Mouse (Mus musculus): ENCODE results near the gene Zswim3. TPM values are rescaled to one million over a fixed set of nuclear protein-coding genes. Genes with fewer than 3 reads are reported as not detected.

Gene Zswim3
- polyA plus RNA-seq, 1 experiment from 2014 or later, result 5.4 TPM

DNA sequence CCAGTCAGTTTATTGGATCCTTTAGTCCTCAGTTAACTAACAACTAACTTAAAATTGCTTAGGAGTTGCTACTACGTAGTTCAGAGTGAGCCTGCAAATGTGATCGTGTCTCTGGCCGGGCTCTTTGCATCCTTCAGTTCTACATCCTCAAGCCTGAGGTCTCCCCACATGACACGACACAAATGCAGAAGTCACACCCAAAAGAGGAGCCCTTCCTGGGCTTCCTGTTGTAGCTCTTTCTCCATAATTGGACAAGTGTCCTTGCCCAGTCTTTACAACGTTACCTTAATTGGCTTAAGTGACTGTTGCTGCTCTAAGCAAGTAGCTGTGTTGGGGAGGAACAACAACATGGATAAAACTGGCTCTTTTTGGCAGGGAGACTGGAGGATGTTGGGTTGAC is 10.4 kb downstream of the Zswim3 start:
- 77% methylated on average over 5 of the region's 5 CpGs for WGBS
- no peak overlapping the region for H3K9ac ChIP-seq
- H3K27ac ChIP-seq (ENCODE audit: poor library complexity, severe bottlenecking), result no peak overlapping the region
- H3K9me3 ChIP-seq (replicated peaks), result no peaks in the 10 kb centered on the region
- H3K4me1 ChIP-seq (replicated peaks), result peaks cover 20% of the 10 kb centered on the region
- H3K27me3 ChIP-seq (replicated peaks), result no peaks in the 10 kb centered on the region
- no peak overlapping the region for H3K4me3 ChIP-seq
- no peak for ATAC-seq (ENCODE audit: insufficient number of reproducible peaks, low FRiP score)
- peaks cover 14% of the 10 kb centered on the region for H3K36me3 ChIP-seq
- H3K4me2 ChIP-seq, result no peak overlapping the region

DNA sequence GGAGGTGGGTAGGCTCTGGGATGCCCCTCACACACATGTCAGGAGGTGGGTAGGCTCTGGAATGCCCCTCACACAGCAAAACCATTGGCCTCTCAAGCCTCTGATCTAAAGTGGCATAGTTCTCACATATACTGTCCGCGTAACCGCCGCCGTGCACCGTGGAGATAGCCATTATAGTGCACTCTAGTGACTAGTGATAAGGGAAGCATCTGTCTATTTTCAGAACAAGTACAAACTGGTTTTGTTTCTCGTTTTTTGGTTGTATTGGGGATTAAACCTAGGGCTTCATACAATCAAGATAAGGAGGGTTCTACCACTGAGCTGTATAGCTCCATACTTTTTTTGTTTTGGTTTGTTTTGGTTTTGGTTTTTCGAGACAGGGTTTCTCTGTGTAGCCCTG is 10.9 kb downstream of the Zswim3 start:
- no peak overlapping the region for H3K4me3 ChIP-seq
- no peak overlapping the region for H3K27ac ChIP-seq (ENCODE audit: poor library complexity, severe bottlenecking)
- ATAC-seq (ENCODE audit: insufficient number of reproducible peaks, low FRiP score), result no peak
- H3K36me3 ChIP-seq, result peaks cover 18% of the 10 kb centered on the region
- no peaks in the 10 kb centered on the region for H3K27me3 ChIP-seq (replicated peaks)
- H3K9ac ChIP-seq, result no peak overlapping the region
- no peaks in the 10 kb centered on the region for H3K9me3 ChIP-seq (replicated peaks)
- H3K4me1 ChIP-seq (replicated peaks), result peaks cover 20% of the 10 kb centered on the region
- WGBS, result 75% methylated on average over 8 of the region's 8 CpGs
- no peak overlapping the region for H3K4me2 ChIP-seq

DNA sequence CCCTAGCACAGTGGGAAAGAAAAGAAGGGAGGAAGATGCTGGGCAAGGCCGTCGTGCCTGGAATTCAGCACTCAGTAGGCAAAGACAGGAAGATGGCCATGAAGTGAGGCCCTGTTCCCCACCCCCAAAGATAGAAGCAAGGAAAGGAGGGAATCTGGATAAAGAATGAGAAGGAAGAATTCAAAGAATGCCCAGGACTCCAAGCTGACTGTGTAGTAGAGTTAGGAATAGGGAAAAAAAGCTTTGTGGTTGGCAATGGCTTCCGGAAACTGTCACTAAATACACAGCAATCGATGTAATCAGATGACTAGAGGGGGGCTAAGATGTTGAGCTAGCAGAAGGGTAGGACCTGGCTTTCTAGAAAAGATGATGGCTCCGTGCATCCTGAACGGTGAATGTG is 12.3 kb downstream of the Zswim3 start:
- no peaks in the 10 kb centered on the region for H3K9me3 ChIP-seq (replicated peaks)
- H3K4me3 ChIP-seq, result no peak overlapping the region
- no peak overlapping the region for H3K9ac ChIP-seq
- 51% methylated on average over 6 of the region's 6 CpGs for WGBS
- H3K4me1 ChIP-seq (replicated peaks), result peaks cover 20% of the 10 kb centered on the region
- H3K36me3 ChIP-seq, result peaks cover 29% of the 10 kb centered on the region
- no peak for ATAC-seq (ENCODE audit: insufficient number of reproducible peaks, low FRiP score)
- H3K27ac ChIP-seq (ENCODE audit: poor library complexity, severe bottlenecking), result peak overlapping the region; percentile 22
- no peaks in the 10 kb centered on the region for H3K27me3 ChIP-seq (replicated peaks)
- H3K4me2 ChIP-seq, result no peak overlapping the region

DNA sequence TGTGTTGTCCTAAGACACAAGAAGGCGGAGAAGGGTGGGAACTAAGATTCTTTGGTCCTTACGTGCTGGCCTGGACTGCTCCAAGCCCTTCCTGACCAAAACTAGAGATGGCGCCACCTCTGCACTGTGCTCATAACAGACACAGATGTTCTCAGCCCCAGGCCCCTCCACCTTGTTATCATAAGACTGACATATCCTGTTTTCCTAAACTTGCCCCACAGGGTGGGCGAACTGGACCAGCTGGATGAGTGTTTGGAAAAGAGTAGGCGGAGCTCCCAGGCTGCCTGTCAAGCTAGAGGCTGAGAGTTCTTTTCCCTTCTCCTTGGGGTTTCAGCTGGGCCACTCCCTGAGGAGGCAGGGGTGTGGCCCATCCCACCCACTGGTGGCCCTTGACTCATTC is 12.8 kb downstream of the Zswim3 start:
- ATAC-seq (ENCODE audit: insufficient number of reproducible peaks, low FRiP score), result 0 out of 2 replicates have a peak, but pooled peaks have one; percentile 31
- H3K36me3 ChIP-seq, result peaks cover 27% of the 10 kb centered on the region
- no peak overlapping the region for H3K4me3 ChIP-seq
- no peaks in the 10 kb centered on the region for H3K9me3 ChIP-seq (replicated peaks)
- no peak overlapping the region for H3K4me2 ChIP-seq
- no peak overlapping the region for H3K9ac ChIP-seq
- peaks cover 20% of the 10 kb centered on the region for H3K4me1 ChIP-seq (replicated peaks)
- no peaks in the 10 kb centered on the region for H3K27me3 ChIP-seq (replicated peaks)
- H3K27ac ChIP-seq (ENCODE audit: poor library complexity, severe bottlenecking), result peak overlapping the region; percentile 22; the same call in 1 of the 2 replicates
- WGBS, result 60% methylated on average over 5 of the region's 5 CpGs

DNA sequence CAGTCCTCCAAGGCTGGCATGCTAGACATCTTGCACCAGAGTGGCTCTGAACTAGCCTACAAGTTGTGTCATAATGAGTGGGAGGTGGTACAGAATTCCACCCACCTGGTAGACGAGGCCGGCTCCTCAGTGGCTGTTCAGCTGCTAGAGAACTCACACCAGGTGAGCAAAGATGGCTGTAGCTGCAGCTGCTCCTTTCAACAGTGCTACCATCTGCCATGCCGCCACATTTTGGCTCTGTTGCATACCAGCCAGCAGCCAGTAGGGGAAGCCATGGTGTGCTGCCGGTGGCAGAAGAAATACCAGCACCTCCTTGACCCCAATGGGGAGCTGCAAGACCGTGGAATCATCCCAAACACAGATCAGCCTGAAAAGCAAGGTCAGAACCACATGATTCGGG is 16.2 kb downstream of the Zswim3 start:
- WGBS, result 84% methylated on average over 6 of the region's 6 CpGs

DNA sequence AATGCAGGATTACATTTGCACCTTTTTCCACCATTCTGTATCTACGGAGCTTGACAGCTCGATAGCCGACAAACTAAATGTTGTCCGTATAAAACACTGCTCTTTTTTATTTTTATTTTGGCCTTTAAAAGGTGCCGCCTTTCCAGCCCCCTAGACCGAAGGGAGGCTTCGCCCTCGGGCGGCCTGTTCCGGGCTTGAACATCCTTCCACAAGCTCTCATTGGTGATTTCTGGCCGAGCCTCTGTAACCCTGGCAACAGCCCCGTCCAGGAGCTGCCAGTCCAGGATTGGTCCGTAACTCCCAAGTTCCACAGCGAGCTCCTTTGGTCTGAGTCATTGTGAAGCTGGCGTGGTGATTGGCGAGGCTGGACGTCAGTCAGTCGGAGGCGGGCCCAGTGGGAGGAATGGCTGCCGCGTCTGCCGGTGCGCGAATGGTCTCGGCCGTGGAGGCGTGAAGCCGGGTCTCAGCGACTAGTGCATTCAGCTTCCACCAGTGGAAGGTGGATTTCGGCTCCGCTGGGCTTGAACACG is 17.8 kb downstream of the Zswim3 start, which contains the start of gene Zswim1:
TSS of gene Zswim1 (plus strand) at position 51 of the 530 bp plus-strand sequence.
- Histone ChIP-seq H3K27me3 (replicated peaks) (no peaks in the 10 kb centered on the region), H3K4me1 (replicated peaks) (peaks cover 11% of the 10 kb centered on the region), H3K9me3 (replicated peaks) (no peaks in the 10 kb centered on the region), H3K4me2 (peak within 1 kb of the TSS; percentile 73), H3K4me3 (peak within 1 kb of the TSS; percentile 79), H3K9ac (peak within 1 kb of the TSS; percentile 83), H3K36me3 (peaks cover 52% of the 10 kb centered on the region), H3K27ac (ENCODE audit: poor library complexity, severe bottlenecking) (peak within 1 kb of the TSS; percentile 67)
- ATAC-seq (ENCODE audit: insufficient number of reproducible peaks, low FRiP score), result peak; percentile 99
- under 1% methylated on average over 32 of the region's 32 CpGs for WGBS

More for the DNA sequence above, 16.2 kb downstream of the Zswim3 start:
- Histone ChIP-seq H3K27ac (ENCODE audit: poor library complexity, severe bottlenecking) (no peak overlapping the region), H3K4me3 (no peak overlapping the region), H3K9me3 (replicated peaks) (no peaks in the 10 kb centered on the region), H3K4me1 (replicated peaks) (peaks cover 20% of the 10 kb centered on the region), H3K9ac (no peak overlapping the region), H3K4me2 (no peak overlapping the region), H3K36me3 (peaks cover 35% of the 10 kb centered on the region), H3K27me3 (replicated peaks) (no peaks in the 10 kb centered on the region)
- no peak for ATAC-seq (ENCODE audit: insufficient number of reproducible peaks, low FRiP score)

DNA sequence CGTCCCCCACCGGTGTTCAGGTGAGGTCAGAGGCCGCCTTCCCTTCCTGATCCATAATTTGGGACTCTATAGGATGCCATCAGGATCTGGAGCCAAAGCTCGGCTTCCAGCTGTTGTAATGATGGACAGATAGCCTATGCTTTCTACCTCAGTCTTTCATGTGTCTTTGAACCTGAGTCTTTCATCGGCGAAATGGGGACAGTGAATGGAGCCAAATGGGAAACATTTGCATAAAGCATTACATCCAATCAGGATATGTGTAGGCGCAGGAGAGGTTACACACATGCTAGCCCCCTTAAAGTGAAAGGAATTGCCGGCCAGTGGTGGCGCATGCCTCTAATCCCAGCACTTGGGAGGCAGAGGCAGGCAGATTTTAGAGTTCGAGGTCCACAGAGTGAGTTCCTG is 18.3 kb downstream of the Zswim3 start:
- WGBS, result 2% methylated on average over 10 of the region's 10 CpGs
- H3K4me3 ChIP-seq, result peak overlapping the region; percentile 79

DNA sequence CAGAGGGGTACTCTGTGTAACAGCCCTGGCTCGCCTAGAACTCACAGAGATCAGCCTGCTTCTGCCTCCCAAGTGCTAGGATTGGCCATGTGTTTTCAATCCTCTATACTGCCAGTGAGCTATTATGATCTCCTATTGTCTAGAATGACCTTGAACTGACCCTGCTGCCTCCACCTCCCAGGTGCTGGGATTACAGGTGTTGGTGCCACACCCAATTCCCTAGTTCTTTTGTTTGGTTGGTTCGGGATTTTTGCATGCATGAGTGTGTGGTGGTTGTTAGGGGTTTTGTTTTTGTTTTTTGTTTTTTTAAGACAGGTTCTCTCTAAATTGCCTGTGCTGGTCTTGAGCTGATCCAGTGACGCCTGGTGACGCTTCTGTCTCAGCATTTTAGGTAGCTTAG is 19.1 kb downstream of the Zswim3 start:
- 90% methylated on average over 4 of the region's 4 CpGs for WGBS
- peaks cover 64% of the 10 kb centered on the region for H3K36me3 ChIP-seq
- no peaks in the 10 kb centered on the region for H3K9me3 ChIP-seq (replicated peaks)
- peaks cover 6% of the 10 kb centered on the region for H3K4me1 ChIP-seq (replicated peaks)
- H3K27ac ChIP-seq (ENCODE audit: poor library complexity, severe bottlenecking), result no peak overlapping the region
- no peak overlapping the region for H3K9ac ChIP-seq
- no peak overlapping the region for H3K4me3 ChIP-seq
- ATAC-seq (ENCODE audit: insufficient number of reproducible peaks, low FRiP score), result no peak
- no peaks in the 10 kb centered on the region for H3K27me3 ChIP-seq (replicated peaks)
- H3K4me2 ChIP-seq, result peak overlapping the region; percentile 5; the same call in 1 of the 2 replicates

More for the DNA sequence above, 18.3 kb downstream of the Zswim3 start:
- peaks cover 56% of the 10 kb centered on the region for H3K36me3 ChIP-seq
- peak overlapping the region; percentile 83 for H3K9ac ChIP-seq
- peaks cover 6% of the 10 kb centered on the region for H3K4me1 ChIP-seq (replicated peaks)
- H3K4me2 ChIP-seq, result peak overlapping the region; percentile 73
- peak overlapping the region; percentile 67 for H3K27ac ChIP-seq (ENCODE audit: poor library complexity, severe bottlenecking)
- no peaks in the 10 kb centered on the region for H3K9me3 ChIP-seq (replicated peaks)
- H3K27me3 ChIP-seq (replicated peaks), result no peaks in the 10 kb centered on the region
- peak; percentile 74 for ATAC-seq (ENCODE audit: insufficient number of reproducible peaks, low FRiP score)

DNA sequence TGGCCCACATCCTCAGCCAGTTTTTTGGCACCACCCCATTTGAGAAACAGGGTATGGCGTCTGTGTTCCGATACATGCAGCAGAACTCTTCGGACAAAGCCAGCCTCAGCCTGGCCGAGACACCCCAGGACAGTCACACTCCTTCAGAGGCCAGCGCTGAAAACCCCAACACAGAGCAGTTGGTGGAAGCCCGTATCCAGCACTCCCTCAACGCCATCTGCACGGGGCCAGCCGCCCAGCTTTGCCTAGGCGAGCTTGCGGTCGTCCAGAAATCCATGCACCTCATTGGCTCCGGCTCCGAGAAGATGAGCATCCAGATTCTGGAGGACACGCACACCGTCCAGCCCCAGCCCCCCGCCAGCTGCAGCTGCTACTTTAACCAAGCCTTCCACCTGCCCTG is 20.6 kb downstream of the Zswim3 start:
- H3K36me3 ChIP-seq, result peaks cover 63% of the 10 kb centered on the region

DNA sequence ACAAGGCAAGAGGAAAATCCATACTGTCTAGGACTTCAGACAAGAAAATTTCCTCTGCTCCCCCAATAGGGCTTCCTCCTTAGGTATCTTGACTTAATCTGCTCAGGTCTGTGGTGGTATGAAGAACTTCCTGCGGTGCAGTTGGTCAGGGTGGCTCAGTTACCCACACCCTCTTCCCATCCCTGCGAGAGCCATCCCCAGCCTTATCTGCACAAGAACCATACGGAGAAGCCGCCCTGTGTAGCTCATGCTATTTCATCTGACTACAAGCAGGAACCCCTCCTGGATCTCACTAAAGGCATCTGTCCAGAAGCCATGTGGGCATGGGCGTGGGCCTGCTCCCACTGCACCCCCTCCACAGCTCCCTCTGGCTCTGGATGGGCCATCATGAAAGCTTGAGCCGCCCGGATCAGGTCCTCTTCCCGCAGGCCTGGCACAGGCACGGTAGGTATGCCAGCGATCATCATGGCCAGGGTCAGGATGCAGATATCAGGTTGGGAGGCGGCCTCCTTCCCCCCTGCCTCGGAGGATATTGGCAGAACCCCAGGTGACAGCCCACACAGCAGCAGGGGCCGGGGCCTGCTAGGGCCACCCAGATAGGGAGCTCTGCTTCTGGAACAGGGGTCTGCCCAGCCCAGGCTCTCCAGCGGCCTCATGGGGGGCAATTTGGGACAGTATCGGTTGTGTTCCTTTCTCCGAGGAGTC is 22.4 kb downstream of the Zswim3 start:
- no peak for ATAC-seq (ENCODE audit: insufficient number of reproducible peaks, low FRiP score)
- Histone ChIP-seq H3K9ac (no peak overlapping the region), H3K27me3 (replicated peaks) (no peaks in the 10 kb centered on the region), H3K36me3 (peaks cover 49% of the 10 kb centered on the region), H3K4me2 (no peak overlapping the region), H3K27ac (ENCODE audit: poor library complexity, severe bottlenecking) (no peak overlapping the region), H3K4me1 (replicated peaks) (peaks cover 19% of the 10 kb centered on the region), H3K9me3 (replicated peaks) (no peaks in the 10 kb centered on the region), H3K4me3 (no peak overlapping the region)
- WGBS, result 85% methylated on average over 16 of the region's 16 CpGs

More for the DNA sequence above, 20.6 kb downstream of the Zswim3 start:
- Histone ChIP-seq H3K27ac (ENCODE audit: poor library complexity, severe bottlenecking) (no peak overlapping the region), H3K9ac (no peak overlapping the region), H3K4me3 (no peak overlapping the region), H3K9me3 (replicated peaks) (no peaks in the 10 kb centered on the region), H3K27me3 (replicated peaks) (no peaks in the 10 kb centered on the region), H3K4me2 (no peak overlapping the region), H3K4me1 (replicated peaks) (peaks cover 8% of the 10 kb centered on the region)
- no peak for ATAC-seq (ENCODE audit: insufficient number of reproducible peaks, low FRiP score)
- WGBS, result 88% methylated on average over 17 of the region's 17 CpGs

DNA sequence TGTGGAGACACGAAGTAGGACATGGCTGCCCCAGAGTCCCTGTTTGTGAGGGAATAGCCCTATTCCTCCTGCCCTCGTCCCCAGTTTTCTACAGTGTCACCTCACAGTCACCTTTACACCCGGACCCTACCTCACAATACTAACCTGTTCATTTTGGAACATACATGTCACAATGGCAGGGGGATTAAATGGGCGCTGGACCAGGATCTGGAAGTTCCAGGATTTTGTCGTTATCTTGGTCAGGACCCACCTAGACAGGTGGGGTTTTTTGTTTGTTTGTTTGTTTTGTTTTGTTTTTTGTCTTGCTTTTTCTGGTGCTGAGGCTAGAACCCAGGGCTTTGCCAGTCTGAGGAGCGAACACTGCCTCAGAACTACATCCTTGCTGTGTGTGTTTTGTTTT is 23.5 kb downstream of the Zswim3 start, which contains the start of gene Spata25:
TSS of gene Spata25 (minus strand) at position 101 of the 400 bp plus-strand sequence.
- no peak for ATAC-seq (ENCODE audit: insufficient number of reproducible peaks, low FRiP score)
- peaks cover 49% of the 10 kb centered on the region for H3K36me3 ChIP-seq
- H3K4me1 ChIP-seq (replicated peaks), result peaks cover 22% of the 10 kb centered on the region
- H3K27ac ChIP-seq (ENCODE audit: poor library complexity, severe bottlenecking), result no peak within 1 kb of the TSS
- H3K4me3 ChIP-seq, result no peak within 1 kb of the TSS
- no peak within 1 kb of the TSS for H3K4me2 ChIP-seq
- no peaks in the 10 kb centered on the region for H3K9me3 ChIP-seq (replicated peaks)
- H3K27me3 ChIP-seq (replicated peaks), result no peaks in the 10 kb centered on the region
- no peak within 1 kb of the TSS for H3K9ac ChIP-seq
- 82% methylated on average over 6 of the region's 6 CpGs for WGBS
